Mouse (Mus musculus): ENCODE measurements around the gene Ecpas. TPM values are rescaled to one million over a fixed set of nuclear protein-coding genes. Genes with fewer than 3 reads are reported as not detected.

Ecpas gene
- polyA plus RNA-seq, 1 experiment from 2014 or later = 47.7 TPM

- Histone ChIP-seq H3K4me1 (ENCODE audit: control insufficient read depth, insufficient read depth, low read length) (peaks cover 6% of the 10 kb centered on the region; the same call in 1 of the 2 replicates), H3K36me3 (ENCODE audit: control insufficient read depth, insufficient read depth, low read length) (no peaks in the 10 kb centered on the region), H3K27ac (ENCODE audit: low read length) (no peak overlapping the region), H3K4me2 (replicated peaks; ENCODE audit: low read depth, low read length) (no peak overlapping the region), H3K4me3 (ENCODE audit: low read depth, low read length) (no peak overlapping the region), H3K9ac (replicated peaks; ENCODE audit: low read depth, low read length) (no peak overlapping the region), H3K9me3 (ENCODE audit: control insufficient read depth, low read depth, low read length) (no peaks in the 10 kb centered on the region), H3K27me3 (ENCODE audit: control insufficient read depth, insufficient read depth, low read length) (no peaks in the 10 kb centered on the region)
- ATAC-seq (ENCODE audit: insufficient number of reproducible peaks, insufficient read depth, low FRiP score, low read depth) = no peak
- 76% methylated on average over 8 of the region's 8 CpGs for WGBS
Observed at GRCm38 (mm10) chr4:58915081-58915826, 2.7 kb upstream of the Ecpas start.

GRCm38 (mm10) chr4:58913336-58914026 lies 932 bp upstream of the Ecpas start:
- ATAC-seq (ENCODE audit: insufficient number of reproducible peaks, insufficient read depth, low FRiP score, low read depth) = no peak
- 37% methylated on average over 3 of the region's 3 CpGs for WGBS

GRCm38 (mm10) chr4:58911831-58912628 lies 519 bp downstream of the Ecpas start:
- H3K9ac ChIP-seq (replicated peaks; ENCODE audit: low read depth, low read length) = peak overlapping the region; percentile 95
- whole genome bisulfite sequencing = under 1% methylated on average over 116 of the region's 126 CpGs
- no peaks in the 10 kb centered on the region for H3K9me3 ChIP-seq (ENCODE audit: control insufficient read depth, low read depth, low read length)
- no peaks in the 10 kb centered on the region for H3K36me3 ChIP-seq (ENCODE audit: control insufficient read depth, insufficient read depth, low read length)
- H3K27ac ChIP-seq (ENCODE audit: low read length) = peak overlapping the region; percentile 96
- no peaks in the 10 kb centered on the region for H3K27me3 ChIP-seq (ENCODE audit: control insufficient read depth, insufficient read depth, low read length)
- peak overlapping the region; percentile 57 for H3K4me2 ChIP-seq (replicated peaks; ENCODE audit: low read depth, low read length)
- H3K4me3 ChIP-seq (ENCODE audit: low read depth, low read length) = peak overlapping the region; percentile 79
- peaks cover 8% of the 10 kb centered on the region; the same call in 1 of the 2 replicates for H3K4me1 ChIP-seq (ENCODE audit: control insufficient read depth, insufficient read depth, low read length)
- peak; percentile 69 for ATAC-seq (ENCODE audit: insufficient number of reproducible peaks, insufficient read depth, low FRiP score, low read depth)

More at GRCm38 (mm10) chr4:58913336-58914026, 932 bp upstream of the Ecpas start:
- H3K4me3 ChIP-seq (ENCODE audit: low read depth, low read length) = peak overlapping the region; percentile 79
- peaks cover 8% of the 10 kb centered on the region; the same call in 1 of the 2 replicates for H3K4me1 ChIP-seq (ENCODE audit: control insufficient read depth, insufficient read depth, low read length)
- H3K27ac ChIP-seq (ENCODE audit: low read length) = no peak overlapping the region
- no peaks in the 10 kb centered on the region for H3K9me3 ChIP-seq (ENCODE audit: control insufficient read depth, low read depth, low read length)
- no peak overlapping the region for H3K9ac ChIP-seq (replicated peaks; ENCODE audit: low read depth, low read length)
- H3K4me2 ChIP-seq (replicated peaks; ENCODE audit: low read depth, low read length) = peak overlapping the region; percentile 57
- H3K27me3 ChIP-seq (ENCODE audit: control insufficient read depth, insufficient read depth, low read length) = no peaks in the 10 kb centered on the region
- no peaks in the 10 kb centered on the region for H3K36me3 ChIP-seq (ENCODE audit: control insufficient read depth, insufficient read depth, low read length)

- H3K4me3 ChIP-seq (ENCODE audit: low read depth, low read length) = peak overlapping the region; percentile 79
- H3K4me1 ChIP-seq (ENCODE audit: control insufficient read depth, insufficient read depth, low read length) = peaks cover 8% of the 10 kb centered on the region; the same call in 1 of the 2 replicates
- WGBS = under 1% methylated on average over 56 of the region's 56 CpGs
- no peaks in the 10 kb centered on the region for H3K9me3 ChIP-seq (ENCODE audit: control insufficient read depth, low read depth, low read length)
- H3K9ac ChIP-seq (replicated peaks; ENCODE audit: low read depth, low read length) = peak overlapping the region; percentile 95
- peak; percentile 68 for ATAC-seq (ENCODE audit: insufficient number of reproducible peaks, insufficient read depth, low FRiP score, low read depth)
- no peaks in the 10 kb centered on the region for H3K36me3 ChIP-seq (ENCODE audit: control insufficient read depth, insufficient read depth, low read length)
- H3K27me3 ChIP-seq (ENCODE audit: control insufficient read depth, insufficient read depth, low read length) = no peaks in the 10 kb centered on the region
- H3K27ac ChIP-seq (ENCODE audit: low read length) = peak overlapping the region; percentile 96
- peak overlapping the region; percentile 57 for H3K4me2 ChIP-seq (replicated peaks; ENCODE audit: low read depth, low read length)
Observed at GRCm38 (mm10) chr4:58911069-58911830, 1.3 kb downstream of the Ecpas start.

- Histone ChIP-seq H3K27me3 (ENCODE audit: control insufficient read depth, insufficient read depth, low read length) (no peaks in the 10 kb centered on the region), H3K36me3 (ENCODE audit: control insufficient read depth, insufficient read depth, low read length) (no peaks in the 10 kb centered on the region), H3K27ac (ENCODE audit: low read length) (no peak overlapping the region), H3K4me1 (ENCODE audit: control insufficient read depth, insufficient read depth, low read length) (peaks cover 8% of the 10 kb centered on the region; the same call in 1 of the 2 replicates), H3K4me3 (ENCODE audit: low read depth, low read length) (peak overlapping the region; percentile 79), H3K9ac (replicated peaks; ENCODE audit: low read depth, low read length) (peak overlapping the region; percentile 95), H3K4me2 (replicated peaks; ENCODE audit: low read depth, low read length) (peak overlapping the region; percentile 57), H3K9me3 (ENCODE audit: control insufficient read depth, low read depth, low read length) (no peaks in the 10 kb centered on the region)
- ATAC-seq (ENCODE audit: insufficient number of reproducible peaks, insufficient read depth, low FRiP score, low read depth) = no peak
- 31% methylated on average over 16 of the region's 16 CpGs for WGBS
Observed at GRCm38 (mm10) chr4:58910175-58911068, 2.1 kb downstream of the Ecpas start.

- Histone ChIP-seq H3K4me3 (ENCODE audit: low read depth, low read length) (no peak overlapping the region), H3K27me3 (ENCODE audit: control insufficient read depth, insufficient read depth, low read length) (no peaks in the 10 kb centered on the region), H3K9me3 (ENCODE audit: control insufficient read depth, low read depth, low read length) (no peaks in the 10 kb centered on the region), H3K4me2 (replicated peaks; ENCODE audit: low read depth, low read length) (no peak overlapping the region), H3K27ac (ENCODE audit: low read length) (no peak overlapping the region), H3K36me3 (ENCODE audit: control insufficient read depth, insufficient read depth, low read length) (no peaks in the 10 kb centered on the region), H3K9ac (replicated peaks; ENCODE audit: low read depth, low read length) (no peak overlapping the region), H3K4me1 (ENCODE audit: control insufficient read depth, insufficient read depth, low read length) (peaks cover 8% of the 10 kb centered on the region; the same call in 1 of the 2 replicates)
- ATAC-seq (ENCODE audit: insufficient number of reproducible peaks, insufficient read depth, low FRiP score, low read depth) = no peak
- WGBS = 94% methylated on average over 1 of the region's 1 CpGs
Observed at GRCm38 (mm10) chr4:58907453-58907852, 5.1 kb downstream of the Ecpas start.

- H3K4me2 ChIP-seq (replicated peaks; ENCODE audit: low read depth, low read length) = no peak overlapping the region
- no peaks in the 10 kb centered on the region for H3K36me3 ChIP-seq (ENCODE audit: control insufficient read depth, insufficient read depth, low read length)
- no peak overlapping the region for H3K27ac ChIP-seq (ENCODE audit: low read length)
- no peaks in the 10 kb centered on the region for H3K27me3 ChIP-seq (ENCODE audit: control insufficient read depth, insufficient read depth, low read length)
- no peak for ATAC-seq (ENCODE audit: insufficient number of reproducible peaks, insufficient read depth, low FRiP score, low read depth)
- H3K4me3 ChIP-seq (ENCODE audit: low read depth, low read length) = no peak overlapping the region
- H3K9ac ChIP-seq (replicated peaks; ENCODE audit: low read depth, low read length) = no peak overlapping the region
- H3K9me3 ChIP-seq (ENCODE audit: control insufficient read depth, low read depth, low read length) = no peaks in the 10 kb centered on the region
- H3K4me1 ChIP-seq (ENCODE audit: control insufficient read depth, insufficient read depth, low read length) = peaks cover 6% of the 10 kb centered on the region; the same call in 1 of the 2 replicates
Observed at GRCm38 (mm10) chr4:58898318-58898717, 14.2 kb downstream of the Ecpas start.
